Mouse (Mus musculus) left cerebral cortex, postnatal 36 days (tissue): Measurements from ENCODE around the gene Col15a1. TPM values are rescaled to one million over a fixed set of nuclear protein-coding genes. Genes with fewer than 3 reads are reported as not detected.

Experiments used
- DNase-seq, 2 experiments: peaks; one replicate each; pipeline ENCODE4 v3.0.0; 2021 to 2022; ENCODE audit warnings: low spot score in 2 of 2, mixed read lengths in 1 of 2
- intact Hi-C: fragments of 180-260 bp; cut with DNase I; formaldehyde crosslinking; loops from one replicate; pipeline ENCODE4 v1.15.1; 2025
- total RNA-seq, 2 experiments: library from RNA; stranded (reverse); gene quantifications; 2 replicates each; pipeline ENCODE4 v1.2.3; 2021

The Col15a1 gene
- total RNA-seq, 2 experiments from 2014 or later = 5.7 to 8.3 TPM

GRCm38 (mm10) chr4:47227756-47228155, 19.8 kb downstream of the Col15a1 start:
- intact Hi-C loops = no loop called here

GRCm38 (mm10) chr4:47228945-47229344, 21.0 kb downstream of the Col15a1 start:
- intact Hi-C loops = no loop called here
- DNase-seq = no peak

More at GRCm38 (mm10) chr4:47227756-47228155, 19.8 kb downstream of the Col15a1 start:
- peak in 1 of 2 experiments; percentile 79 for DNase-seq

GRCm38 (mm10) chr4:47230498-47230897, 22.5 kb downstream of the Col15a1 start:
- intact Hi-C loops = no loop called here
- DNase-seq = no peak

GRCm38 (mm10) chr4:47231322-47231721, 23.4 kb downstream of the Col15a1 start:
- intact Hi-C loops = no loop called here
- DNase-seq = no peak

GRCm38 (mm10) chr4:47233192-47233835, 25.4 kb downstream of the Col15a1 start:
- no peak for DNase-seq
- intact Hi-C loops = no loop called here

- DNase-seq = peak; percentile 61 to 64
- intact Hi-C loops = no loop called here
These were observed 26.8 kb downstream of the Col15a1 start for GRCm38 (mm10) chr4:47234667-47235267.

- DNase-seq = no peak
These were observed 27.4 kb downstream of the Col15a1 start for GRCm38 (mm10) chr4:47235312-47235711.

GRCm38 (mm10) chr4:47236104-47236503, 28.1 kb downstream of the Col15a1 start:
- no peak for DNase-seq

More at GRCm38 (mm10) chr4:47235312-47235711, 27.4 kb downstream of the Col15a1 start:
- intact Hi-C loops = no loop called here

GRCm38 (mm10) chr4:47237220-47237619, 29.3 kb downstream of the Col15a1 start:
- no peak for DNase-seq
- intact Hi-C loops = no loop called here

More at GRCm38 (mm10) chr4:47236104-47236503, 28.1 kb downstream of the Col15a1 start:
- intact Hi-C loops = no loop called here

- intact Hi-C loops = no loop called here
These were observed 31.2 kb downstream of the Col15a1 start for GRCm38 (mm10) chr4:47239114-47239513.

GRCm38 (mm10) chr4:47240901-47241300, 32.9 kb downstream of the Col15a1 start:
- no peak for DNase-seq
- intact Hi-C loops = no loop called here

More at GRCm38 (mm10) chr4:47239114-47239513, 31.2 kb downstream of the Col15a1 start:
- no peak for DNase-seq

GRCm38 (mm10) chr4:47242127-47242526, 34.2 kb downstream of the Col15a1 start:
- intact Hi-C loops = no loop called here
- no peak for DNase-seq

GRCm38 (mm10) chr4:47244651-47245050, 36.7 kb downstream of the Col15a1 start:
- DNase-seq = no peak
- intact Hi-C loops = no loop called here

- intact Hi-C loops = no loop called here
- DNase-seq = no peak
These were observed 37.7 kb downstream of the Col15a1 start for GRCm38 (mm10) chr4:47245621-47246020.

- intact Hi-C loops = no loop called here
- DNase-seq = no peak
These were observed 38.9 kb downstream of the Col15a1 start for GRCm38 (mm10) chr4:47246811-47247210.

GRCm38 (mm10) chr4:47247574-47247973, 39.6 kb downstream of the Col15a1 start:
- peak in 1 of 2 experiments; percentile 31 for DNase-seq
- intact Hi-C loops = no loop called here

GRCm38 (mm10) chr4:47249193-47249592, 41.2 kb downstream of the Col15a1 start:
- intact Hi-C loops = no loop called here
- no peak for DNase-seq

- intact Hi-C loops = loop anchor here (2.0 kb wide), 2 partner anchors 102 to 150 kb away; partner anchors contain the start of gene Tgfbr1
- DNase-seq = peak; percentile 66 to 70
These were observed 43.1 kb downstream of the Col15a1 start for GRCm38 (mm10) chr4:47251069-47251468.

GRCm38 (mm10) chr4:47251693-47252435, 43.9 kb downstream of the Col15a1 start:
- DNase-seq = peak; percentile 79 to 87
- intact Hi-C loops = loop anchor here (2.0 kb wide), 2 partner anchors 101 to 149 kb away; partner anchors contain the start of gene Tgfbr1

- intact Hi-C loops = no loop called here
- no peak for DNase-seq
These were observed 44.7 kb downstream of the Col15a1 start for GRCm38 (mm10) chr4:47252627-47253026.
